Mouse (Mus musculus): Measurements from ENCODE around the gene Smim22.

GRCm38 (mm10) chr16:4965392-4966129 is 41.5 kb upstream of the Smim22 start:
- TF ChIP-seq CTCF (IDR thresholded peaks at IDR 0.05; ENCODE audit: borderline replicate concordance, insufficient read depth, low read length) (no peak), POLR2A (IDR thresholded peaks at IDR 0.05; ENCODE audit: low read depth, low read length) (no peak)
